Mouse (Mus musculus) brain, embryonic 14.5 days (tissue): Measurements from ENCODE around the gene Syt13.

ENCODE experiments used
- CTCF ChIP-seq: fragments of 200-500 bp; IDR thresholded peaks from 2 replicates; pipeline ENCODE4 v1.5.1; 2012; ENCODE audit warnings: inconsistent platforms, mild to moderate bottlenecking, moderate library complexity, borderline replicate concordance; ENCODE audit not compliant: insufficient read depth, insufficient read length; ENCODE audit errors: extremely low read depth
- POLR2A ChIP-seq: fragments of 200-500 bp; IDR thresholded peaks from 2 replicates; pipeline ENCODE4 v1.6.1; 2012; ENCODE audit warnings: mild to moderate bottlenecking, inconsistent platforms, borderline replicate concordance; ENCODE audit not compliant: poor library complexity, insufficient read depth, insufficient read length, severe bottlenecking; ENCODE audit errors: extremely low read depth

GRCm38 (mm10) chr2:92934312-92934982 lies 19.5 kb downstream of the Syt13 start:
- TF ChIP-seq POLR2A: no peak
- TF ChIP-seq CTCF: no peak
